Mouse (Mus musculus) cerebellum, adult 11 months (tissue): Measurements from ENCODE around the gene Fam24a.
A peak's percentile ranks its signal among the peaks of the same experiment; 100 is the strongest.

Source experiments
- DNase-seq: peaks from one replicate; pipeline ENCODE4 v3.0.0; 2022

Gene Fam24a

GRCm38 (mm10) chr7:131333564-131333963 is at the start of gene Fam24a:
Gene Fam24a (plus strand): TSS chr7:131333864.
- DNase-seq: no peak

DNA sequence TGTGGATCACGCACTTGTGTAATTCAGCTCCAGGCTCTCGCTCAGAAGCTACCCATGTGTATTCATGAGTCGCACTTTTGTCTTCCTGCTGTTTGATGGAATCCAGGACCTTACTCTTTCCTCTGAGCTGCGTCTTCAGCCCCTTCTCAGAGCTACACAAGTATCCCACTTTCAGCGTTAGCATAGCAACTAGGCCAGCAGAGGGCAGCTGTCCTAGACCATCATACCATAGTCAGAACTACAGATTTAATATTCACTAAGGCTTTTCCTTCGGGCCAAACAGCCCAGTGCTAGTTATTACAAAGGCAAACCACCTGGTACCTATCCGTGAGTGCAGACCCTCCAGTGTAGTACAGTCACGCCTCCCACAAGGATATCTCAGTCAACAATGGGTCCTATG is 36.5 kb upstream of the Fam24a start:
- DNase-seq: no peak

DNA sequence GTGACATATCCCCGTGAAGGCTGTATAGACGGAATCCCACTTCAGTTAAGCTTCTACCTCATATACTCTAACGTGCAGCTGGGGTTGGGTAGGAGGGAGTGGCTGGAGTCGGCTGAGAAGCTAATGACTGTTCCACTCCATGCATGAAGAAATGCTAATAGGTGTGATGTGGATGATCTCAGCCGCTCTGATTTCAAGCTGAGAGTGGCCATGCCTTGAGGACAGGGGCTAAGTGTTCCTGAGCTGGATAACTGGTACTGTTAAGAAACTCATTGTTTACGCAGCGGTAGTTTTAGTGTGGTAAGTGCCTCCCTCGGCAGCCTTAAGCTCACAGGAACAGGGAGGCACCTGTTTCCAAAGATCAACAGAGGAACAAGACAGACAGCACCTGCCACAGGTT is 30.3 kb upstream of the Fam24a start:
- no peak for DNase-seq

- no peak for DNase-seq
Observed at GRCm38 (mm10) chr7:131306733-131307132, 26.9 kb upstream of the Fam24a start.

- no peak for DNase-seq
Observed at GRCm38 (mm10) chr7:131314493-131314892, 19.2 kb upstream of the Fam24a start.

DNA sequence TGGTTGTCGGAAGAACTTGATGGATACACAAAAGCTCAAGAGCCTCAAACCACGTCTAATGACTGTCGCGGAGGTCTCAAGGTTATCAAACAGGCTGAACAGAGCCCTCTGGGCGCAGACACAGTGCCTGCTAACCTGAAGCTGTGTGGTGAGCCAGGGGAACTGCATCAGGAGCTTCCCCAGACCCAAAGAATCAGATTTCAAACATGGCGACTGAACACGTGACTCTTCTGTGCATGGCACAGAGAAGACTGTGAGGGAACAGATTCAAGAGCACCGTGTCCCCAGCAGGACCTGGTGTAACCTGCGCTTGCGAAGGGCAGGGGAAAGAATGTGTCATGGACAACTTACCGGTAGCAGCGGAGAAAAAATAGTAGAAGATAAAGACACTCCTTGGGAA is 16.1 kb upstream of the Fam24a start:
- no peak for DNase-seq

- no peak for DNase-seq
Observed at GRCm38 (mm10) chr7:131318340-131318739, 15.3 kb upstream of the Fam24a start.

DNA sequence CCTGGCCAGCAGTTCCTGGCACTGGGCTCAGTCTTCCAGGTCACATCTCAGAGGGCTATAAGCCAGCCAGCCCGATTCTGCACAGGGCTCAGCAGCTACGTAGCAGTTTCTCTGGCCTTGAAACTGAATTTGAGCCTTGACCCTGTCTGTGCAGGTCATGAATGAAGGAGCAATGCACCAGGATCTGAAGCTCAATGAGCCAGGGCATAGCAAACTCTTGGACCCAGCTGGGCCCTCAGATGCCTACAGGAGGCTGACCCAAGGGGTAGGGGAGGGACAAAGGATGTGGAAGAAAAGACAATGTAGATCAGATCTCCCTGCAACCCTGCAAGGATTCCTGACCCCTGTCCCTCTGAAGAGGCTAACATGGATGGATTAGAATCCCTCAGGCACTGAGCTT is 11.5 kb upstream of the Fam24a start, which contains the start of gene Cuzd1:
Gene Cuzd1 (minus strand): TSS at position 101 of the 400 bp plus-strand sequence.
- no peak for DNase-seq

- no peak for DNase-seq
Observed at GRCm38 (mm10) chr7:131327054-131327453, 6.6 kb upstream of the Fam24a start.

GRCm38 (mm10) chr7:131329416-131329815 is 4.2 kb upstream of the Fam24a start, which contains the start of gene Fam24b:
Gene Fam24b (minus strand): TSS chr7:131329516.
- no peak for DNase-seq

DNA sequence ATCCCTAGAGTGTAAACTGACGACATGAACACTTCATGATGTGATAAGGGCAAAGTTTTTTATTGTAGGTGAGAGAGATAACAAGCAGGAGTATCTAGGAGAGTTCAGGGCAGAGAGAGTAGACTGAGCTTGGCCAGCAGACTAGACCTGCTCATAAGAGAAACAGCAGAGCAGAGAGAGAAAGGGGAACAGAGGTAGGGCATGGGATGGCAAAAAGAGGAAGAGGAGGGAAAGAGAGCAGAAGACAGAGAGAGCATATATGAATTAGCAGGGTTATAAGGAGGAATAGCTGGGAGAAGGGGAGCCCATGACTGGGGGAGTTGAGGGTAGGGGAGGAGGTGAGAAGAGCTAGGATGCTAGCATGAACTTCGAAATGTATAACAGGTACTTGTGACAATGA is 2.0 kb upstream of the Fam24a start:
- DNase-seq: no peak

GRCm38 (mm10) chr7:131337502-131338068 is 3.9 kb downstream of the Fam24a start:
- no peak for DNase-seq

- no peak for DNase-seq
Observed at GRCm38 (mm10) chr7:131345856-131346541, 12.3 kb downstream of the Fam24a start.

DNA sequence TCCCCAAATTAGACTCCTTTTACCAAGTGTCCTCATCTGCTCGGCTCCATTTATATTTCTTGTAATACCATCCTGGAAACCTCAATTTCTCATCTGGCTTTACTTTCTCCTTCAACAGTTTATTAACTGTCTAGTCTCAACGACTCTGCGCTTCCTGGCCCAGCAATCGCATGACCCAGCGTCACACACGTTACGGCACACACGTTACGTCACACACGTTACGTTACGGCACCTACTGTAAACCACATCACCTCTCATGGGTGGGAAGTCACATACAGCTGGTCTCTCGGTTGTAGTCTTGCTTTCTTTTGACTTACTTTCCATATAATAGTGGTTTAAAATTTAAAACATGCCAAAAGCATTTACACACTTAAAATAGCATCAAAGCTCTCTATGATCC is 22.4 kb downstream of the Fam24a start:
- DNase-seq: no peak

GRCm38 (mm10) chr7:131362269-131362614 is 28.6 kb downstream of the Fam24a start:
- DNase-seq: no peak

GRCm38 (mm10) chr7:131362615-131363300 is 29.1 kb downstream of the Fam24a start, which contains the start of gene 2310057M21Rik:
Gene 2310057M21Rik (minus strand): TSS chr7:131362759.
- peak; percentile 97 for DNase-seq

DNA sequence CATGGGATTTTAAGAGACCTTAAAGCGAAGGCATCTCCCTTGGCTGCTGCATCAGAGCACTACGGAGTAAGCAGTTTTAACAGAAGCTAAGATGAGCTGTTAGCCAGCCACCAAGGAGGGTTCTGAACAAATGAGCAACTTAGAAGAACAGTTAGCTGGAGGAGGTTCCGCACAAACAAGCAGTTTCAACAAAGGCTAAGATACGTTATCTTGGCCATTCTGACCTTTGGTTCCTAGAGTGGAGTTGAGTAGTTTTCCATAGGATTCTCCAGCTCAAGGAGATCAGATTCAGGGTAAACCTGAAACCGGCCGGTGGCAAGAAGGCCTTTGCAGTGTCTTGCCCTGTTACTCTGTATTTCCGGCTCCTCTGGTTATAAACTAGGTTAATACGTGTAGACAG is 30.5 kb downstream of the Fam24a start:
- no peak for DNase-seq

DNA sequence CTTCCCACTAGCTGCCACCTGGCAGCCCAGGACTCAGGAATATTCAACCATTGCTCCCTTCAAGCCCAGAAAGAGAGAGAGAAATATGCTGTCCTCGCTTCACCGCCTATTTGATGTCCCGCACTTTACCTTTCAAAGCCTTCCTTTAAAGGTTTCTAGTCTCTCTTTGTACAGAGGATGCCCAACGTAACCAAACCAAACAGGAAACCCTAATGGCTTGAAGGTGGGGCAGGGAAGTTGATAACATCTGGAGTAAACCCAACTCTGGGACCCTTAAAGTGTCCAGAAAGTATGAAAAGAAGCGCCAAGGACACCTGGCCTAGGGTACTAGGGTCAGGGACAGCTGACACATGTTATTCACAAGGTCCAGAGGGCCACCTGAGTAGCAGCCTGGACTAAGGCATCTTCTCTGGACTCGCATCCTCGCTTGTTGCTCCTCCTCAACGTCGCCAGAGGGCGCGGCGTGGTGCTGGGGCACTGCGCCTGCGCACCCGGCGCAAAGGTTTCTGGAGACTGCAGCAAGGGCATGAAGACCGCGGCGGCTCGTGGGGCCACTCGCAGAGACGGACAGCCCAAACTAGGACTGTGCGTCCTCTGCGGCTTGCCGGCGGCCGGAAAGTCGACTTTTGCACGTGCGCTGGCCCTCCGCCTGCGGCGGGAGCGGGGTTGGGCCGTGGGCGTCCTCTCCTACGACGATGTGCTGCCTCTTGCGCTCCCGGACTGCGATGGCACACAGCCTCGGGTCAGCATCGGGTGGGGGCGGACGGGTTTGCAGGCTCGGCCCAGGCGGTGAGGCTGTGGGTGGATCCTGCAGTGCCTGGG is 37.2 kb downstream of the Fam24a start, which contains the start of gene Pstk:
Gene Pstk (plus strand): TSS at position 494 of the 822 bp plus-strand sequence.
- peak; percentile 91 for DNase-seq

DNA sequence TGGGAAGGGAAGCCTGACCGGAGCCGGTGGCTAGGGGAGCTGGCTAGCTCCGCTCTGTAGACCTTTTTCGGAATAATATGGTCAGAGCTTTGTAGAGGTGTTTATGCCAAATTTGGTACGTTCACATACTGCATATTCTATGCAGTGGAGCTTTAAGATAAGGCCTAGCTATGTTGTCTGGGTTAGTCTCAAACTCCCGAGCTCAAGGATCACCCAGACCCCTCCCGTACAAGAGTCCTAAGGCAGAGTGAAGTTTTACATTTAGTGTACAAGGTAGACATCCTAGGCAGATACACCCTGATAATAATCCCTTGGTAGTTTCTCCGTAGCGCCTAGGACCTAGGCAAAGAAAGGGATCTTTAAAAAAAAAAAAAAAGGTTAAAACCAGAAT is 37.8 kb downstream of the Fam24a start:
- DNase-seq: no peak

GRCm38 (mm10) chr7:131371880-131372651 is 38.4 kb downstream of the Fam24a start:
- no peak for DNase-seq
